Mouse (Mus musculus) monocyte, adult 5-6 weeks (primary cell): ENCODE results near the gene Rps27rt. TPM values are rescaled to one million over a fixed set of nuclear protein-coding genes. Genes with fewer than 3 reads are reported as not detected.
"Not testable (repeated sequence)": the region's sequence is repeated elsewhere in the genome, so short reads cannot be mapped to it uniquely, and the experiment has no call there.

ENCODE experiments used
- ATAC-seq: fragments of 153-309, 156-312 bp; replicated peaks from 2 replicates; pipeline ENCODE4 v1.8.0; 2017; ENCODE audit warnings: mild to moderate bottlenecking; ENCODE audit not compliant: low TSS enrichment, insufficient number of reproducible peaks, severe bottlenecking, poor library complexity, low FRiP score
- total RNA-seq: library from RNA; stranded (forward); fragments of 200-1000, 200-491, 200-594 nt; gene quantifications from 3 replicates; pipeline ENCODE4 v1.2.3, GENCODE M21; 2017

The Rps27rt gene
- 146 to 287 TPM (median 257 TPM) in 3 replicates for total RNA-seq

DNA sequence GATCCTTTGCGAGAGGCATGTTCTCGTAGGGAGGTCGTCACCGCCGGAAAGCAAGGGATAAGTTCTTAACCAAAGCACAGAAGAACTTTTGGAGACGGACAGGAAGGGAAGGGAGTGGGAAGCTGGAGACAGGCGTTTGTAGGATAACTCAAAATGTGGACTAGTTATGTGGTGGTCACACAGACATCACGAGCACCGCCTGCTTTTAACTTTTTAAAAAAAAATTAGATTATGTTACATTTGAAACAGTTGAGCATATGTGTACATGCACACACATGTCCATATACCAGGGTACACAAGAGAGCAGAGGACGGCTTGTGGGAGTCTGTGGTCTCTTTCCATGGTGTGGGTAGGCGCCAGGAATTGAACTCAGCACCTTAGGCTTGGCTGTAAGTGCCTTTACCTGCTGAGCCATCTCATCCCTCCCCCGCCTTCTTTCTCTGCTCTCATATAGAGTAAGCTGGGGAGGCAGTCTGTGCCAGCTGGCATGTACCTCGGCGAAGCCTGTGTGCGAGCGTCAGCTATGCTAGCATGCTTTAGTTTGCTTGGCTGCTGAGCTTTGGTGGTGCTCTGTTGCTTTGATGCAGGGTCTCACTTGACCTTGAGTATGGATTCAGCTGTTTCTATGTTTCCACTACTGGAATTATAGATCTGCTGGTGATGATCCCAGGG is at the start of gene Rps27rt:
TSS of gene Rps27rt (minus strand) at position 51 of the 672 bp plus-strand sequence.
- no peak for ATAC-seq

DNA sequence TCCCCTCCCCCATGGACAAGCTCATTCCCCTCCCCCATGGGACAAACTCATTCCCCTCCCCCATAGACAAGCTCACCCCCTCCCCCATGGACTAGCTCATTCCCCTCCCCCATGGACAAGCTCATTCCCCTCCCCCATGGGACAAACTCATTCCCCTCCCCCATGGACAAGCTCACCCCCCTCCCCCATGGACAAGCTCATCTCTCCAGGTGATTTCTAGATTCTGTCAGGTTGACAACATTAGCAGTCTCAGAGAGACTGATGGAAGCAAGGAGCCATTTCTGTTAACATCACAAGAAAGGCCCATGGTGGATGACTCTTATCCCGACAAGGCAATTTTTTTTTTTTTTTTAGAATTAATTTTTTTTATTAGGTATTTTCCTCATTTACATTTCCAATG is 48.5 kb upstream of the Rps27rt start:
- not testable (repeated sequence) for ATAC-seq

DNA sequence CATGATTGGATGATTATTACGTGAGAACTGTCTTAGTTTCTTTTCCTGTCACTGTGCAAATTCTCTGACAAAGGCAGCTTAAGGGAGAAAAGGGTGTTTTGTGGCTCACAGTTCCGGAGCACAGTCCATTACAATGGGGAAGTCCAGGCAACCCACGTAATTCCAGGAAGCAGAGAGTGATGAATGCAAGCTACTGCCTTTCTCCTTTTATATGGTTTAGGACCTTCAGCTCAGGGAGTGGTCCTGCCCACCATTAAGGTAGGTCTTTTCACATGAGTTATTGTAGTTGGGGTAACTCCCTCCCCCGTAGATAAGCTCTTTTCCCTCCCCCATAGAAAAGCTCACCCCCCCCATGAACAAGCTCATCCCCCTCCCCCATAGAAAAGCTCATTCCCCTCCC is 48.0 kb upstream of the Rps27rt start:
- ATAC-seq: no peak

DNA sequence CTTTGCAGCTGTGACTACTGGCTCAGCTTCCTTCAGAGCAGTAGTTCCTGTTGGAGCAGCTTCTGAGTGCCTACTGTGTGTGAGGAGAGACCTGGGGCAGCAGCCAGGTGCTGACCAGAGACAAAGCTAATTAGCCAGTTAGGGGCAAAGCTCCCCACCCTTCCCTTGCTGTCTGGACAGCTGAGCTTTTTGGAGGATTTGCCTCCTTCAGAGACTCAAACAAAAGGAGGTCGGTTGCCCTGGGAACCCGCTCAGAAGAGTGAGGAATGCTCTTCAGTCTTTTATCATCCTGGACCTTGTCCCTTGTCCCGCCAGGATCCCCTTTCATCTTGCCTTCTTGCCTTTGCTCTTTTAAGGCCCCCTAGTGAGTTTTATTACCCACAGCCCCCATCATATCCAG is 46.8 kb upstream of the Rps27rt start:
- ATAC-seq: no peak

DNA sequence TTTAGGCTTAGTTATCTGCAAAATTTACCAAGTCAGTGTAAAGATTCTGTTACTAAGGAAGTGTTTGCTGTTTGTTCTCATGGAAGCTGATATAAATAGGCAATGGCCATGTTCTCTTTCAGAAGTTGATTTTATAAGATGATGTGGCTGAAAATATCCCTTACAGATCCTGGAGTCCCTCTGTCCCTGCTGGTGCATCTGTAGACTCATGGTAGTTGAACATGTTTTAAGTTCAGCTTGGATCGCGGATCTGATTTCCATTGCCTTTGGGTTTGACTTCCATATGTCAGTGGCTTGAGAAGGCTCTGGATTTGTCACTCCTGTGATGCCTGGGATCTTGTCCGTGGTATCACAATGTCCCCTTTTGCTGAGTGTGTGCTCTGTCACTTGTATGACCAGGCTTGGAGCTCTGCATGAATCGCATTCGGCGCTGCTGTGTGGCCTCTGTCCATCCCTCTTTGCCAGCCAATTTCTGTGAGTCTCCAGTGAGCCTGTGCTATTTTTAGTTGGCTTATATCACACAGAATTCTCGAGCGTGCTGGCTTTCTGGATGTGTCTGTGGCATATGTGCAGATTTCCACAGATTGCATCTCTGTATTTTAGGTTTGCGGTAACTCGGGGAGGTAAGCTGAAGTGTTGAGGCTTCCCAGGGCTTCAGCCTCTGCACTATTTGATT is 41.3 kb upstream of the Rps27rt start:
- no peak for ATAC-seq

DNA sequence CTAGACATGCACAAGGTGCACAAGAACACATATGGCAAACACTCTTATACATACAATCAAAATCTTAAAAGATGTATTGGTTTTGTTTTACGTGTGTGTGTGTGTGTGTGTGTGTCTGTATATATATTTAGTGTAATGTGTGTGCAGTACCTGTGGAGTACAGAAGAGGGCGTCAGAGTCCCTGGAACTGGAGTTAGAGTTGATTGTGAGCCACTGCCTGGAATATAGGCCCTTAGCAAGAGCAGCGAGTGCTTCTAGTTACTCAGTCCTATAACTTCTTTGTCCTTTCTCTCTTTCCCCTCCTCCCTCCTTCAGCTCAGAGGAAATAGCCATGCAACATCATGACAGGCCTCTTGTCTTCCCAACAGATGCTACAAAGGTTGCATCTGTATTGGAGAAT is 40.6 kb upstream of the Rps27rt start:
- ATAC-seq: no peak

DNA sequence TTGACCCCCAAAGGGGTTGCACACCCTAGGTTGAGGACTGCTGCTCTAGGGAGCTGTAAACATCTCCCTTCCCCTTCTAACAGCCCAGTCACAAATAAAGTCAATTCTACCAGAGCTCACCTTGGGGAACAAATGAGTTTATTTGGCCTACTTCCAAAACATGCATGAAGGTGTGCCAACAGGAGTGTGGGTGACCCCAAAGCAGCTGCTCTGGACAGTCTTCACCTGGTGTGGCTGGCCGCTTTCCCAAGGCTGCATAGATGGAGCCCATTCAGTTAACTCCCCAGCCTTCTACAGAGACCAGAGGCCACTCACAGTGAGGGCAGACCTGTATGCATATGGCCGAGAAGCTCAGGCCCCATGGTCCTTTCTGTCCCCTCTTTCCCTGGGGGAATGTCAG is 38.9 kb upstream of the Rps27rt start:
- no peak for ATAC-seq

DNA sequence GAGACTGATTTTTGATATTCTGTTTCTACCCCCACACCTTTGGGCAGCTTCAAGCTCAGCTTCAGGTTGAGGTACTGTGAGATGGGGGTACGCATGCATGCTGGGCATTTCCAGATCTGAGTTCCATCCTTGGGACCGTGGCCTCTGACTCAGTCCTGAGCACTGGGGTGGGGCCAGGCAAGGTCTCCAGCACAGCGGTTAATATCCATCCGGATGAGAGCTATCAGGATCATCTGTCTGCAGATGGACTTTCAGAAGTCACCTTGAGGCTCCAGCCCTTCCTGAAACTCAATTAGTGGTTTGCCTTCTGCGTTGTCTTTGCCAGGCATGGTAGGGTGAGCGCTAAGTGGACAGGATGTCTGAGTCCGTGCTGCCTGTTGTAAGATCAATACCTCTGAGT is 37.6 kb upstream of the Rps27rt start:
- no peak for ATAC-seq

DNA sequence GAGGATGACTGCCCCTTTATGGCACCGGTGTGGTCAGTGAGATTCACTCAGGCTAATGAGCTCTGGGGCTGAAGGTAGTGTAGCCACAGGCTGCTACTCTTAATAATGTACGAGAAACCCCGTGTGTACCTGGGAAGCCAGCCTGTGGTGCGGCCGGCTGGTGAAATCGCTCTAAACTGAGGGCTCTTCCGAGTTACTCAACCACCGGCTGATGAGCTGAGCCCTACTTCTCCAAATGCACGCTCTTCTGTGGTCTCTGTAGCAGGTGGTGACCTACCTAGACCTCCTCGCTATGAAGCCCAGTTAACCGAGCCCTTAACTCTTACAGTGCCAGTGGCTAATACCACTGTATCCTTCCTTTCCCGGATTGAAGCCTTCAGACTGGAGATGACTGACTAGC is 29.8 kb upstream of the Rps27rt start:
- no peak for ATAC-seq

DNA sequence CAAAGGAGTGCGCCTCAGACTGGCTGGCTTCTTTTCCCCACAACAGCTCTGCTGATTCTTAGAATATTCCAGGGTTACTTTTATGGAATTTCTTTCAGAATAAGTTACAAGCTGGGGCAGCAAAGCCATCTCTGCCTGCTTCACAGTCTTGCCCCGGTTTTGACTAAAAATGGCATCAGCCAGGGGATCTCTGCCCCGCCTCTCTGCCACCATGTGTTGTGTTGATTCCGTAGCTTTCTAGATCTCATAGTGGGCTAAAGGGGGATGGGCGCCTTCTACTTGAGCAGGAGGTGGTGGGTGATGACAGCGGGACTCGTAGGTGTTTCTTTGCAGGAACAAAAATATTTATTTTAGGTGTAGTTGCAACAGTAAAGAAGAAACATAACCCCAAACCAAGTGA is 25.7 kb upstream of the Rps27rt start:
- ATAC-seq: no peak

DNA sequence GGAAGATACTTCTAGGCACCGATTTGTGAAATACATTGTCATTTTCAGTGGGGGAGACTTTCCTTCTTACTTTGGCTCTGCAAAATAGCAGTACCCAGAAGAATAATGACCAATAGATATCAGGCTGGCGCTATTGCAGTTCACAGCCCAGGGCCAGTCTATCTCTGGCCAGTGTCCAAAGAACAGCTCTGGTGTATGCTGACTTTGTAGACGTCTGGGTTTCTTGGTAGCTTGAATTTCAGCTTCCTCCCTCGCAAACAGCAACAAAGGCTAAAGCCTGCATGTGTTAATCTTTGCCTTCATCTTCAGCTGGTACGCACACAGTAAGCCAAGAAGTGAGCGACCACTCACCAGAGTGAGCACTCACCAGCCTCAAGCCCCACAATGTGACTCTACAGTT is 25.2 kb upstream of the Rps27rt start:
- no peak for ATAC-seq

DNA sequence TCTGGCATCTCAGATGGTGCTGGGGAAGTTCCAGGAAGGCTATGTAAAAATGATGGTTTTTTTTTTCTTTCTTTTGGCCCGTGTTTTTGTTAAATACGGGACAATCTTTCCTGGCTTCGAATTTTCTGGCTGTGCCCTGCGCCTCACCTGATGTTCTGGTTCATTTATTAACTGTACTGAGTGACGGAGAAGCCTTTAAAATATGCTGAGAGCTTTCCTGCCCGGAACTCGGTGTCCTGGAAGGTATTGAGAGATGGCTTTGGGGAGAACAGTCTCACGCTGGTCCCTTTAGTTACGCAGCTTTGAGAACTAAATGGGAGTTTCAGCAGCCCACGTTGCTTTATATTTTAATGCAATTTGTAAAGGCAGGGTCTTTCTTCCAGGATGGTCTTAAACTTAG is 22.9 kb upstream of the Rps27rt start:
- ATAC-seq: no peak

DNA sequence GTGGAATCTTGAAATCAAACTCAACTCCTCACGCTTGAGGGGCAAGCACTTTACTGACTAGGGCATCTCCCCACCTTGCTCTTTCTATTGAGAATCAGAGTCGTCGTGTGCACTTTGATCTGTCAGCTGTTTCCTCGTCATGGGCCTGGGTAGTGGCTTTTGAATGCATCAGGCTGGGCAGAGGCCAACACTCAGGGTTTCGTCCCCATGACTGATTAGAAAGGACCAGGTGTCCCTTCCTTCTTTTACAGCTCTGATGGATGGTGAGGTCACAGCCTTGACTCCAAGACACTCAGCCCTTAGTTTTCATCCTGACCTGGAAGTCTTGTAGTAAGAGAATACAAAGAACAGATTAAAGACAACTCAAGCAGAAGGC is 17.2 kb upstream of the Rps27rt start:
- ATAC-seq: no peak

DNA sequence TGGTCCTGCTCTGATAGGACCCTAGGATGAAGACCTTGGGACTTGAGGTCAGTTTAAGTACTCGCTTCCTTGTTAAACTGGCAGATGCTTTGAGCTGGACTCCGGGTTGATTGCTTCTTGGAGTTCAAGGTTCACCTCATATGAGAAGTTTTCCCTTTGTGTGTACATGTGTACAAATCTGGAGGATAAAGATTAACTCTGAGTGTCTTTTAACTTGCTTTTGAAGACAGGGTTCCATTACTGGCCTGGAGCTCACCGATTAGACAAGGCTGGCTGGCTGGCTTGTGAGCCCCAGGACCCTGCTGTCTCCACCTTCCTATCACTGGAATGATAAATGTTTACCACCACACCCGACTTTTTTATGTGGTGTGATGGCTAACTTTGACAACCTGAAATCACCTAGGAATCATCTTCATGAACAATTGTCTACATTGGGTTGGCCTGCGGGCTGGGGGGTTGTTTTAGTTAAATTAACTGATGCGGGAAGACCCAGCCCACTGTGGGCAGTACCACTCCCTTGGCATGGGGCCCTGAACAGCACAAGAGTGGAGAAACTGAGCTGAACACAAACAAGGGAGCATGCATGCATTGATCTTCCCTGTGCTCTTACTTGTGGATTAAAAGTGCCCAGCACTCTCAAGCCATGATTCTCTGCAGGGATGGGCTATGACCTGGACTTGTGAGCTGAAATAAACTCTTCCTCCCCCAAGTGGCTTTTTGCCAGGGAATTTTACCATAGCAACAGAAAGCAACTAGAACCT is 16.7 kb upstream of the Rps27rt start:
- ATAC-seq: no peak

DNA sequence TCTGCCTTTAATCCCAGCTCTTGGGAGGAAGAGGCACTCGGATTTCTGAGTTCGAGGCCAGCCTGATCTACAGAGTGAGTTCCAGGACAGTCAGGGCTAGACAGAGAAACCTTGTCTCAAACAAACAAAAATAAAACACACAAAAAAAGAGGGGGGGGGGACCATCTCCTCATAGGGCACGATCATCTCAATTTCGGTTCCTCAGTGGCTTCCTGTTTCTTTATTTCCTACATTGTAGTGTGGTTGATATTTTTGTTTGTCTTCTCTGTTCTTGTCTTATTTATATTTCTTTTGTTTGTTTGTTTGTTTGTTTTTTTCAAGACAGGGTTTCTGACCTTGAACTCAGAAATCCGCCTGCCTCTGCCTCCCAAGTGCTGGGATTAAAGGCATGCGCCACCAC is 13.9 kb upstream of the Rps27rt start:
- no peak for ATAC-seq

DNA sequence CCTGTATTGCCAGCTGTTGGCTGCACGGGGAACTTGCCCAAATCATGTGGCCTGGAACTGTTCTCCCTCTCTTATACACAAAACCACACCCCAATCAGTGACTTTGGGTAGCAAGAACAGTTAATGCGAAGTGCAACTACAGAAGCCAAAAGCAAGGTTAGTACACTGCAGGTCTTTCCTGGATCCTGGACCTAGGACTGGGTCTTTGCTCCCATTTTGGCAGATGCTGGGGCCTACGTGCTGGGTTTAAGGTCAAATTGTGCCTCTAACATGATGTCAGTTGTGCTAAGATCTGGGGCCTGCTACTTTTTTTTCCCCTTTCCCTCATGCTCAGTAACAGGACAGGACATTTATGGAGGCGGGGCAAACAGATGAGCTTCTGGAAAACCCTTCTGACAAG is 13.2 kb upstream of the Rps27rt start:
- no peak for ATAC-seq

DNA sequence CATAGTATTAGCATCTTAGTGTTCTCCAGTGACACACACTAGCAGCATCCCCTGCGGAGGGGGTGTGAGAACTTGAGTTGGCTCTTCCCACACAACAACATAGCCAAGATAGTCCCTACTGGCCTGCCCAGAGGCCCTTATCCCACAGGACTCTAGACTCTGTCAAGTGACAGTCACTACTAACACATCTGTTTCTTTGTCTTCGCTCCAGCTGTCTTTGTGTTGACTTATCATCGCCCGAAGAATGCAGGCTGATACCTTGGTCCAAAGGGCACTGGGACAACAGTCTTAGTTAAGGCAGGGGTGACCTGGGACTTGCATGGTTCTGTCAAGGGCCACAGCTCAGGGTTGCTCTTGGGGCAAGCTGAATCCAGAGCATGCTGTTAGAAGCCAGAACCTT is 12.7 kb upstream of the Rps27rt start:
- no peak for ATAC-seq

DNA sequence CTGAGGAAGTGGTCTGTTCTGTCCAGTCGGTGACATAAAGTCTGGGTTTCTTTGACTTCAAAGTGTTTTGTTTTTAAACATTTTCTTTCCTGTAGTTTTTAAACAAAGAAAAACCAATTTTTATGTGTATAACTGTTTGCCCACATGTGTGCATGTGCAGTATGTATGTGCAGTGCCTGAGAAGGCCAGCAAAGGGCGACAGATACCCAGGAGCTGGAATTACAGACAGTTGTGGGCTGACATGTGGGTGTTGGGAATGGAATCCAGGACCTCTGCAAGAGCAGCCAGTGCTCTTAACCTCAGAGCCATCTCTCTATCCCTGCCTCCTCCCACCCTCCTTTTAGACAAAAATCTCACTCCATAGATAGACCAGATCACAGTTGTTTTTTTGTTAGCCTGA is 10.0 kb upstream of the Rps27rt start:
- no peak for ATAC-seq

DNA sequence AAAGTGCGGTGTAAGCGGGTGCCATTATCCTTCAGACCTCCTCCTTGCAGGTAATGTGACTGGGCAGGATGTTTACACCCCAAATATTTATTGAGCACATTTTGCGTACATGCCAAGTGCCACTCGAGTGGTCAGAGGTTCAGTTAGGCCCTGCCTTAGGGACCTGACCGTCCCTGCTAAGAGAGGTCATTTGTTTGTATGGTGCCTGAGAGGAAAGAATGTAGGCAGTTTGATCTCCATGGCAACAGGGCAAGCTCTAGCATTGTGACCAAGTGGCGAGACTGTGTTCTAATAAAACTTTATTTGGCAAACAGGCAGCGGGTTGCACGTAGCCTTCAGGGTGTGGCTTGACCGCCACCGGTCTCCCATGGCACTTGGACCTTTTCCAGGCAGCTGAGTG is 7.9 kb upstream of the Rps27rt start:
- ATAC-seq: no peak
